Mouse (Mus musculus): ENCODE data around the gene Krtap10-4.

- TF ChIP-seq POLR2A (IDR thresholded peaks at IDR 0.05; ENCODE audit: control insufficient read depth in 1 of 2, insufficient read depth in 1 of 2, low read depth in 1 of 2, low read length in 2 of 2, poor library complexity in 1 of 2): no peak
- TF ChIP-seq ETS1 (IDR thresholded peaks at IDR 0.05; ENCODE audit: low read depth, low read length): no peak
- TF ChIP-seq CHD2 (IDR thresholded peaks at IDR 0.05; ENCODE audit: low read length): no peak
- TF ChIP-seq CTCF (IDR thresholded peaks at IDR 0.05 in 2 of 3, conservative IDR thresholded peaks at IDR 0.05 in 1 of 3; ENCODE audit: control insufficient read depth in 1 of 3, insufficient read depth in 1 of 3, low read depth in 2 of 3, low read length in 3 of 3, poor library complexity in 1 of 3, severe bottlenecking in 1 of 3): no peak
- TF ChIP-seq GATA1 (IDR thresholded peaks at IDR 0.05; ENCODE audit: low read depth, low read length): no peak
- TF ChIP-seq USF1 (IDR thresholded peaks at IDR 0.05; ENCODE audit: low read depth, low read length): no peak
- no peak for TF ChIP-seq POLR2AphosphoS2 (IDR thresholded peaks at IDR 0.05; ENCODE audit: low read length)
- no peak for TF ChIP-seq UBTF (IDR thresholded peaks at IDR 0.05; ENCODE audit: borderline replicate concordance, insufficient read depth, low read depth, low read length)
Observed at GRCm38 (mm10) chr10:77814382-77814781, 12.5 kb downstream of the Krtap10-4 start, which contains the start of gene Gm2696.

All from MEL (cell line).